Mouse (Mus musculus) stomach, embryonic 15.5 days (tissue): ENCODE measurements around the gene Dnajc3. TPM values are rescaled to one million over a fixed set of nuclear protein-coding genes. Genes with fewer than 3 reads are reported as not detected.

Source experiments
- ATAC-seq: fragments of 200-750 bp; cut with Nextera tagmentation; 2 replicates; pipeline ENCODE4 v1.8.0; 2017; ENCODE audit warnings: low read depth, moderate number of reproducible peaks, moderate TSS enrichment; ENCODE audit not compliant: insufficient read depth, low FRiP score
- H3K27ac ChIP-seq: fragments of 300-500 bp; sonication (generic); 2 replicates; pipeline ENCODE4 v1.5.1; 2015; ENCODE audit warnings: mild to moderate bottlenecking, inconsistent platforms
- H3K27me3 ChIP-seq: fragments of 300-500 bp; sonication (generic); replicated peaks from 2 replicates; pipeline ENCODE4 v1.6.1; 2015; ENCODE audit warnings: inconsistent platforms
- H3K36me3 ChIP-seq: fragments of 300-500 bp; sonication (generic); 2 replicates; pipeline ENCODE4 v1.6.1; 2015; ENCODE audit warnings: inconsistent platforms
- H3K4me1 ChIP-seq: fragments of 300-500 bp; sonication (generic); 2 replicates; pipeline ENCODE4 v1.6.1; 2015; ENCODE audit warnings: inconsistent platforms
- H3K4me2 ChIP-seq: fragments of 300-500 bp; sonication (generic); 2 replicates; pipeline ENCODE4 v1.6.1; 2015; ENCODE audit warnings: mild to moderate bottlenecking, inconsistent platforms
- H3K4me3 ChIP-seq: fragments of 300-500 bp; sonication (generic); replicated peaks from 2 replicates; pipeline ENCODE4 v1.5.1; 2015; ENCODE audit warnings: inconsistent platforms
- H3K9ac ChIP-seq: fragments of 300-500 bp; sonication (generic); 2 replicates; pipeline ENCODE4 v1.6.1; 2015; ENCODE audit warnings: inconsistent platforms
- H3K9me3 ChIP-seq: fragments of 300-500 bp; sonication (generic); 2 replicates; pipeline ENCODE4 v1.6.1; 2016; ENCODE audit warnings: inconsistent platforms
- WGBS: fragments of 180-500 bp; shearing (Covaris S2); methylation state at CpG from one replicate; pipeline ENCODE4 v1.1.7; 2015; 5-methylcytosine and 5-hydroxymethylcytosine counted together
- polyA plus RNA-seq: library from polyadenylated mRNA; unstranded; fragments of >200 nt; fragmentation: Nextera tagmentation; extraction: Ambion mirVana; gene quantifications from 2 replicates; pipeline ENCODE4 v1.2.1, GENCODE M21; 2015

Dnajc3 gene
- polyA plus RNA-seq, 1 experiment from 2014 or later, result 64.4 TPM

GRCm38 (mm10) chr14:118911521-118911920, 26.3 kb upstream of the Dnajc3 start:
- H3K27ac ChIP-seq, result no peak overlapping the region
- 0 out of 2 replicates have a peak, but pooled peaks cover 3% of the 10 kb centered on the region for H3K4me1 ChIP-seq
- no peak overlapping the region for H3K9ac ChIP-seq
- H3K4me3 ChIP-seq, result no peak overlapping the region
- no peak for ATAC-seq
- no peak overlapping the region for H3K4me2 ChIP-seq
- WGBS, result 91% methylated on average over 6 of the region's 6 CpGs
- H3K9me3 ChIP-seq, result no peaks in the 10 kb centered on the region
- H3K27me3 ChIP-seq, result no peaks in the 10 kb centered on the region
- 0 out of 2 replicates have a peak, but pooled peaks cover 10% of the 10 kb centered on the region for H3K36me3 ChIP-seq

- H3K27me3 ChIP-seq, result no peaks in the 10 kb centered on the region
- no peak overlapping the region for H3K27ac ChIP-seq
- H3K4me2 ChIP-seq, result no peak overlapping the region
- H3K9ac ChIP-seq, result no peak overlapping the region
- no peaks in the 10 kb centered on the region for H3K9me3 ChIP-seq
- no peak overlapping the region for H3K4me3 ChIP-seq
- 60% methylated on average over 5 of the region's 5 CpGs for WGBS
- 0 out of 2 replicates have a peak, but pooled peaks cover 3% of the 10 kb centered on the region for H3K4me1 ChIP-seq
- no peak for ATAC-seq
- H3K36me3 ChIP-seq, result 0 out of 2 replicates have a peak, but pooled peaks cover 5% of the 10 kb centered on the region
Measured at GRCm38 (mm10) chr14:118913651-118914050, 24.1 kb upstream of the Dnajc3 start.

DNA sequence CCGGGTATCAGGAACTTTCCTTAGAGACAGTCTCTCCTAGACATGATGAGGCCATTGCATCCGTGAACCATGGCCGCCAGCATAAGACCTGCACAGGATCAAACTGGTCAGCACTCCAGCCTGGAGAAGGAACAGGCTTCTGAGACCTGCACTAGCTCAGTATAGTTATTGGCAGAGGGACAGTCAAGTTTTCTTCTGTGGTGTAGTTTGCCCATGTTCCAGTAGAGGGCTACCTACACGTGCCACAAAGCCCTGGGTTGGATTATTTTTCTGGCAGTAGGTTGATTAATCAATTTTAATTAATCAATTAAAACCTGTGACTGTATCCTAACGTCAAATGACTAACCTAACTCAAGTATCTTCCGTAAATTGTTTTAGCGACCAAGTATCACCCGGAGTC, 18.8 kb upstream of the Dnajc3 start:
- H3K27ac ChIP-seq, result no peak overlapping the region
- H3K4me1 ChIP-seq, result peaks cover 19% of the 10 kb centered on the region
- H3K27me3 ChIP-seq, result peaks cover 3% of the 10 kb centered on the region; the same call in 1 of the 2 replicates
- no peaks in the 10 kb centered on the region for H3K9me3 ChIP-seq
- no peak overlapping the region for H3K9ac ChIP-seq
- 62% methylated on average over 8 of the region's 8 CpGs for WGBS
- ATAC-seq, result no peak
- no peak overlapping the region for H3K4me2 ChIP-seq
- 0 out of 2 replicates have a peak, but pooled peaks cover 5% of the 10 kb centered on the region for H3K36me3 ChIP-seq
- no peak overlapping the region for H3K4me3 ChIP-seq

DNA sequence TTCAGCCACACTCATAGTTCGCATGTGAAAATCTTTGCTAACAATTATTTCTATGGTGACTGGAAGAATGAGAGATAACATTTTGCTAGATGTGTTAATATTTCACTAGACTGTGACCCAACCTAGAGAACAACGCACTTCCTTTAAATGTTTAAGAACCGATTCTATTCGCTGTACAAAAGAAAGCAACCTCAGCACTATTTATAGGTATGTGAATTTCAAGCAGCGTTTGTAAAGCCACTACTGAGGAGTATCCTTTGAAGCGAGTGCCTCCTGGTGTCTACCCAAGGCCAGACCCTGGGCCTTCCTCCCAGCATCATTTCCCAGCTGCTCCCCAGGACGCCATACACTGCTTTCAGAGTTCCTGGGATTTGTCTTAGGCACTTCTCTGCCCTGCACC, 17.1 kb upstream of the Dnajc3 start:
- ATAC-seq, result 0 out of 2 replicates have a peak, but pooled peaks have one; percentile 3
- Histone ChIP-seq H3K4me2 (no peak overlapping the region), H3K36me3 (0 out of 2 replicates have a peak, but pooled peaks cover 2% of the 10 kb centered on the region), H3K4me3 (no peak overlapping the region), H3K9me3 (no peaks in the 10 kb centered on the region), H3K4me1 (peaks cover 19% of the 10 kb centered on the region), H3K27me3 (peaks cover 6% of the 10 kb centered on the region; the same call in 1 of the 2 replicates), H3K27ac (no peak overlapping the region), H3K9ac (no peak overlapping the region)
- WGBS, result 49% methylated on average over 7 of the region's 7 CpGs

DNA sequence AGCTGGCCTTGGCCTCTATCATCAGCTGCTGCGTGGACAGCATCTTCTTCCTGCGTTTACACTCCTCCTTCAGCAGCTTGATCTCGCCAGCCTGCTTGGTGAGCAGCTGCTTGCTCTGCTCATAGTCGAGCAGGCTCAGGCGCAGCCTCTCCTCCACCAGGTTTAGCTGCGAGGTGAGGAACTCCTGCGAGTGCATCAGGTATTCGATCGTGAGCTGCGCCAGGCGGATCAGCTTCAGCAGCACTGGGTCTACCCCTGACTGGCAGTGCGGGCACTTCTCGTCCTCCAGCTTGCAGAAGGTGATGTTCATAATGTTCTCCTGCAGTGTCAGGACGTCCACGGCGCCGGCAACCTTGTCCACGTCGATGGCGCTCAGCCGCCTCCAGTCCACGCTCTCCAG, 15.5 kb upstream of the Dnajc3 start:
- ATAC-seq, result no peak
- Histone ChIP-seq H3K27ac (no peak overlapping the region), H3K9ac (0 out of 2 replicates have a peak overlapping the region, but pooled peaks have one; percentile 1), H3K27me3 (peaks cover 6% of the 10 kb centered on the region; the same call in 1 of the 2 replicates), H3K4me2 (peak overlapping the region; percentile 88), H3K4me1 (peaks cover 19% of the 10 kb centered on the region), H3K9me3 (no peaks in the 10 kb centered on the region), H3K4me3 (peak overlapping the region; percentile 34), H3K36me3 (0 out of 2 replicates have a peak, but pooled peaks cover 2% of the 10 kb centered on the region)
- 32% methylated on average over 22 of the region's 22 CpGs for WGBS

- 0 out of 2 replicates have a peak overlapping the region, but pooled peaks have one; percentile 1 for H3K9ac ChIP-seq
- peak overlapping the region; percentile 34 for H3K4me3 ChIP-seq
- H3K27ac ChIP-seq, result no peak overlapping the region
- 5% methylated on average over 45 of the region's 47 CpGs for WGBS
- ATAC-seq, result peak; percentile 29; the same call in 1 of the 2 replicates
- H3K4me1 ChIP-seq, result peaks cover 19% of the 10 kb centered on the region
- H3K27me3 ChIP-seq, result peaks cover 6% of the 10 kb centered on the region; the same call in 1 of the 2 replicates
- H3K4me2 ChIP-seq, result peak overlapping the region; percentile 88
- 0 out of 2 replicates have a peak, but pooled peaks cover 2% of the 10 kb centered on the region for H3K36me3 ChIP-seq
- H3K9me3 ChIP-seq, result no peaks in the 10 kb centered on the region
Measured at GRCm38 (mm10) chr14:118922667-118923184, 15.1 kb upstream of the Dnajc3 start.

DNA sequence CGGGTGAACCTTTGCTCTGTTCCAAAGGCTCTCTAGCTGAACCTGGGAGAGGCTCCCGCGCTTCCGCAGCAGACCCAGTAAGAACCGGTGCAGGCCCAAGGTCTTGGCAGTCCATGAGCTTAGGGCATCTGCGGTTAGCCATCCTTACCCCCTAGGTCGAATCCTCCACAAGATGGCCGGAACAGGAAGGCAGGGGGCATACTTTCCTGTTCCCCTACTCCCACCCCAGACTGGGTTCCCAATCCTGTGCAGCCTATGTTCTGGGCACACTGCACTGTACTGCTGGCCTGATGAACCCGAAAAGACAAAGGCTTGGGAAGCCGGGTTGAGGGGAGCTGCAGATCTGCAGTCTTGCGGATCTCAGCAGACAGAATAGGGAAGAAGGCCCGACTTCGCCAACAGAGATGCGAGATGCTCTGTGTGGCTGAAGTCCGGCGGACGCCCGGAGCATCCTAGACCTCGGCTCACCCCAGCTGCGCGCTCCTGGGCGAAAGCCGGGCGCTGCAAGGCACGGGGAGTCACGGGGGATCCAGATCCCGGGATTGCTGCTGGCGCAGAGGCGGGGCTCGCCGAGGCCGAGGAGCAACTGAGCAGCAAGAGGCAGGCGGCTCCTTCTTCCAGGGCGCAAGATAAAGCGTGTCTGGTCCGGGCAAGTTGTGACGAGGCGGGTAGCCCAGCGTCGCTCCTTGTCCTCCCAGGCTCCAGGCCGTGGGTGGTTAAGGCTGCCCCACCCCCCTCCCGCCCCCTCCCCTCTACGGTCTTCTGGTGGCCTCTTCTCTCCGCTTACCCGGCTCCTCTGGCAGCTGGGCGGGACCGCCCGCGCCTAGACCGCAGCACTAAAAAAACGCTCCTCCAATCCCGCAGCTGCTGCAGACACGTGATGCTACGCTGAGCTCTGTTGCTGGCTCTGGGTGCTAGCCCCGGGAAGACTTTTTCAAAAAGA, 12.8 kb upstream of the Dnajc3 start, which contains the start of gene Dzip1:
TSS of gene Dzip1 (minus strand) at position 788 of the 943 bp plus-strand sequence.
- Histone ChIP-seq H3K4me2 (peak within 1 kb of the TSS; percentile 88), H3K9ac (peak within 1 kb of the TSS; percentile 38; the same call in 1 of the 2 replicates), H3K27me3 (peaks cover 6% of the 10 kb centered on the region; the same call in 1 of the 2 replicates), H3K9me3 (no peaks in the 10 kb centered on the region), H3K4me3 (peak within 1 kb of the TSS; percentile 51), H3K4me1 (peaks cover 19% of the 10 kb centered on the region), H3K27ac (peak within 1 kb of the TSS; percentile 67), H3K36me3 (0 out of 2 replicates have a peak, but pooled peaks cover 2% of the 10 kb centered on the region)
- ATAC-seq, result peak; percentile 82
- WGBS, result 2% methylated on average over 55 of the region's 55 CpGs

DNA sequence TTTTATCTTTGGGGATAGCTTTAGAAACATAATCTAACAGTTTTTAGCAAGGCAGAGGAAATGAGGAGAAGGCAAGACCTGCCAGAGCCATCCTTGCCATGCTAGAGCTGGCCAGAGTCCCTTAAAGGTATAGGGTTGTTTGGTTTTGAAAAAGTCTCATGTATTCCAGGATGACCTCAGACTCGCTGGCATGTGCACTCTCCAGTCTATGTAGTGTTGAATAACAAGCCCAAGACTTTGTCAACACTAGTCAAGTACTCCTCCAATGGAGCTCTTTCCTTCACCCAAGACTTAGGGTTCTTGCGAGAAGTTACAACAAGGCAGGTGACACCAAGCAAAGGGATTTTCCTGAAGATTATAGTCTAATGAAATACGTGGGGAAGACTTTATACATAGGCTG, 9.2 kb upstream of the Dnajc3 start:
- WGBS, result 87% methylated on average over 3 of the region's 3 CpGs
- Histone ChIP-seq H3K4me2 (no peak overlapping the region), H3K4me3 (no peak overlapping the region), H3K4me1 (no peaks in the 10 kb centered on the region), H3K27ac (no peak overlapping the region), H3K36me3 (no peaks in the 10 kb centered on the region), H3K27me3 (peaks cover 3% of the 10 kb centered on the region; the same call in 1 of the 2 replicates), H3K9me3 (no peaks in the 10 kb centered on the region), H3K9ac (no peak overlapping the region)
- no peak for ATAC-seq

- WGBS, result 78% methylated on average over 2 of the region's 2 CpGs
- no peak overlapping the region for H3K4me2 ChIP-seq
- no peak for ATAC-seq
- H3K4me3 ChIP-seq, result no peak overlapping the region
- no peaks in the 10 kb centered on the region for H3K4me1 ChIP-seq
- no peaks in the 10 kb centered on the region for H3K9me3 ChIP-seq
- no peaks in the 10 kb centered on the region for H3K36me3 ChIP-seq
- H3K27me3 ChIP-seq, result no peaks in the 10 kb centered on the region
- H3K9ac ChIP-seq, result no peak overlapping the region
- H3K27ac ChIP-seq, result no peak overlapping the region
Measured at GRCm38 (mm10) chr14:118929779-118930178, 8.0 kb upstream of the Dnajc3 start.

GRCm38 (mm10) chr14:118930777-118931176, 7.0 kb upstream of the Dnajc3 start:
- 77% methylated on average over 2 of the region's 2 CpGs for WGBS
- H3K4me3 ChIP-seq, result no peak overlapping the region
- no peaks in the 10 kb centered on the region for H3K4me1 ChIP-seq
- no peak overlapping the region for H3K9ac ChIP-seq
- no peak overlapping the region for H3K27ac ChIP-seq
- no peak for ATAC-seq
- no peaks in the 10 kb centered on the region for H3K27me3 ChIP-seq
- no peaks in the 10 kb centered on the region for H3K36me3 ChIP-seq
- H3K9me3 ChIP-seq, result no peaks in the 10 kb centered on the region
- no peak overlapping the region for H3K4me2 ChIP-seq

- H3K4me3 ChIP-seq, result no peak overlapping the region
- ATAC-seq, result no peak
- no peak overlapping the region for H3K4me2 ChIP-seq
- H3K27me3 ChIP-seq, result no peaks in the 10 kb centered on the region
- no peaks in the 10 kb centered on the region for H3K9me3 ChIP-seq
- no peak overlapping the region for H3K9ac ChIP-seq
- no peak overlapping the region for H3K27ac ChIP-seq
- no peaks in the 10 kb centered on the region for H3K4me1 ChIP-seq
- H3K36me3 ChIP-seq, result no peaks in the 10 kb centered on the region
- WGBS, result 78% methylated on average over 2 of the region's 2 CpGs
Measured at GRCm38 (mm10) chr14:118931181-118931580, 6.6 kb upstream of the Dnajc3 start.
